In genomic region chr7:27506765-27507370, GRCm38 (mm10) we compare ENCODE assay signal across 8 mouse cellular contexts. TPM values are rescaled to one million over a fixed set of nuclear protein-coding genes. Genes with fewer than 3 reads are reported as not detected.
DNase-seq lines count a peak whose midpoint lies in the region; ATAC-seq and TF ChIP-seq lines count a peak whose summit lies in the region.

No protein-coding gene starts in this region.

- H3K9me3 ChIP-seq in lung, embryonic 15.5 days, result no peaks in the 10 kb centered on the region
- no peaks in the 10 kb centered on the region for H3K9me3 ChIP-seq in forebrain, embryonic 15.5 days
- H3K9me3 ChIP-seq in liver, embryonic 15.5 days (replicated peaks), result no peaks in the 10 kb centered on the region
- no peaks in the 10 kb centered on the region for H3K9me3 ChIP-seq in stomach, postnatal 0 days (ENCODE audit: control insufficient read depth, low read length)

- H3K27ac ChIP-seq in lung, embryonic 15.5 days, result peak overlapping the region; percentile 100
- H3K27ac ChIP-seq in forebrain, embryonic 15.5 days (replicated peaks), result peak overlapping the region; percentile 95; the same call in 1 of the 2 replicates
- peak overlapping the region; percentile 100 for H3K27ac ChIP-seq in liver, embryonic 15.5 days (replicated peaks)
- H3K27ac ChIP-seq in stomach, postnatal 0 days (replicated peaks), result peak overlapping the region; percentile 97

- peak overlapping the region; percentile 56 for H3K4me3 ChIP-seq in lung, embryonic 15.5 days
- H3K4me3 ChIP-seq in lung, adult 2 months (replicated peaks; ENCODE audit: extremely low read depth, low read depth, low read length), result no peak overlapping the region
- H3K4me3 ChIP-seq in forebrain, embryonic 15.5 days, result peak overlapping the region; percentile 65
- H3K4me3 ChIP-seq in liver, embryonic 15.5 days (replicated peaks), result peak overlapping the region; percentile 76
- peak overlapping the region; percentile 49 for H3K4me3 ChIP-seq in stomach, postnatal 0 days (ENCODE audit: low read depth, low read length)

- DNase-seq in lung, adult 2 months, result no peak
- no peak for DNase-seq in stomach, postnatal 0 days (ENCODE audit: low spot score)
- no peak for DNase-seq in urinary bladder, adult 18-20 months (ENCODE audit: low spot score in 2 of 2)
- no peak for DNase-seq in left cerebral cortex, postnatal 14 days (ENCODE audit: low spot score in 2 of 2)
- no peak for DNase-seq in spleen, adult 12 weeks (ENCODE audit: low spot score)

- intact Hi-C loops in left cerebral cortex, postnatal 14 days (cut with DNase I), result loop anchor here (10.0 kb wide), 1 partner anchor 172 kb away; the partner anchor contains the start of gene Ltbp4

- H3K4me1 ChIP-seq in lung, embryonic 15.5 days, result peaks cover 17% of the 10 kb centered on the region
- H3K4me1 ChIP-seq in lung, adult 2 months (ENCODE audit: control insufficient read depth, insufficient read depth, low read length), result no peaks in the 10 kb centered on the region
- H3K4me1 ChIP-seq in forebrain, embryonic 15.5 days, result peaks cover 12% of the 10 kb centered on the region
- peaks cover 34% of the 10 kb centered on the region for H3K4me1 ChIP-seq in liver, embryonic 15.5 days (replicated peaks)
- H3K4me1 ChIP-seq in stomach, postnatal 0 days (replicated peaks; ENCODE audit: control insufficient read depth, insufficient read depth), result peaks cover 5% of the 10 kb centered on the region

- no peak for TF ChIP-seq CTCF in lung, adult 2 months (IDR thresholded peaks at IDR 0.05; ENCODE audit: insufficient read depth, low read length)
- no peak for TF ChIP-seq CTCF in stomach, postnatal 0 days (IDR thresholded peaks at IDR 0.05; ENCODE audit: low read depth)

- 31% methylated on average over 9 of the region's 9 CpGs for WGBS in lung, embryonic 15.5 days
- 25% methylated on average over 9 of the region's 9 CpGs for WGBS in lung, adult 2 months
- 45% methylated on average over 9 of the region's 9 CpGs for WGBS in forebrain, embryonic 15.5 days
- 36% methylated on average over 9 of the region's 9 CpGs for WGBS in liver, embryonic 15.5 days (ENCODE audit: insufficient replicate concordance)
- WGBS in stomach, postnatal 0 days, result 25% methylated on average over 9 of the region's 9 CpGs

- no peak for TF ChIP-seq EP300 in stomach, postnatal 0 days (optimal IDR thresholded peaks at IDR 0.05)

- no peaks in the 10 kb centered on the region for H3K36me3 ChIP-seq in lung, embryonic 15.5 days
- no peaks in the 10 kb centered on the region for H3K36me3 ChIP-seq in forebrain, embryonic 15.5 days
- H3K36me3 ChIP-seq in liver, embryonic 15.5 days (replicated peaks), result no peaks in the 10 kb centered on the region
- H3K36me3 ChIP-seq in stomach, postnatal 0 days (ENCODE audit: control insufficient read depth, insufficient read depth, low read length), result no peaks in the 10 kb centered on the region

- peak overlapping the region; percentile 60; the same call in 1 of the 2 replicates for H3K9ac ChIP-seq in lung, embryonic 15.5 days
- H3K9ac ChIP-seq in forebrain, embryonic 15.5 days (replicated peaks), result no peak overlapping the region
- peak overlapping the region; percentile 80 for H3K9ac ChIP-seq in liver, embryonic 15.5 days
- peak overlapping the region; percentile 13; the same call in 1 of the 2 replicates for H3K9ac ChIP-seq in stomach, postnatal 0 days (ENCODE audit: low read length)

- TF ChIP-seq POLR2A in lung, adult 2 months (IDR thresholded peaks at IDR 0.05; ENCODE audit: borderline replicate concordance, extremely low read depth, low read depth, low read length), result no peak

- no peaks in the 10 kb centered on the region for H3K27me3 ChIP-seq in lung, embryonic 15.5 days
- no peaks in the 10 kb centered on the region for H3K27me3 ChIP-seq in forebrain, embryonic 15.5 days
- no peaks in the 10 kb centered on the region for H3K27me3 ChIP-seq in liver, embryonic 15.5 days
- H3K27me3 ChIP-seq in stomach, postnatal 0 days (ENCODE audit: control insufficient read depth, insufficient read depth, low read length), result no peaks in the 10 kb centered on the region

- no peak for ATAC-seq in lung, embryonic 15.5 days (ENCODE audit: borderline replicate concordance, extremely low read depth, low FRiP score, low TSS enrichment)
- ATAC-seq in forebrain, embryonic 15.5 days (replicated peaks), result no peak
- ATAC-seq in liver, embryonic 15.5 days (ENCODE audit: insufficient read depth), result no peak
- no peak for ATAC-seq in stomach, postnatal 0 days (ENCODE audit: low FRiP score, low TSS enrichment)

- H3K4me2 ChIP-seq in lung, embryonic 15.5 days, result peak overlapping the region; percentile 67
- H3K4me2 ChIP-seq in forebrain, embryonic 15.5 days (replicated peaks), result peak overlapping the region; percentile 67
- peak overlapping the region; percentile 96 for H3K4me2 ChIP-seq in liver, embryonic 15.5 days
- peak overlapping the region; percentile 59 for H3K4me2 ChIP-seq in stomach, postnatal 0 days (replicated peaks; ENCODE audit: low read depth)

RNA-seq across cellular contexts. Expression of gene Prx, which starts 7.7 kb away (rescaled TPM):
- polyA plus RNA-seq in lung, embryonic 15.5 days (2015; fragmentation: Nextera tagmentation; extraction: Ambion mirVana), result 7.2 and 8.7 TPM in 2 replicates
- 62.0 and 67.4 TPM in 2 replicates for polyA plus RNA-seq in lung, adult 2 months (2012; rRNA removed)
- 1.1 and 1.3 TPM in 2 replicates for polyA plus RNA-seq in forebrain, embryonic 15.5 days (2015; fragmentation: Nextera tagmentation; extraction: Ambion mirVana)
- 0.67 and 0.75 TPM in 2 replicates for polyA plus RNA-seq in liver, embryonic 15.5 days (2015; fragmentation: Nextera tagmentation; extraction: Ambion mirVana)
- 2.1 and 2.2 TPM in 2 replicates for polyA plus RNA-seq in stomach, postnatal 0 days (2015; fragmentation: Nextera tagmentation; extraction: Ambion mirVana)
- under 1 TPM; 0.57 to 0.66 TPM for total RNA-seq in left cerebral cortex, postnatal 14 days (2021)

RNA-seq across cellular contexts. Expression of gene Hipk4, which starts 16.2 kb away (rescaled TPM):
- 0.87 and 0.92 TPM in 2 replicates for polyA plus RNA-seq in lung, embryonic 15.5 days (2015; fragmentation: Nextera tagmentation; extraction: Ambion mirVana)
- polyA plus RNA-seq in lung, adult 2 months (2012; rRNA removed), result 1.3 and 1.8 TPM in 2 replicates
- polyA plus RNA-seq in forebrain, embryonic 15.5 days (2015; fragmentation: Nextera tagmentation; extraction: Ambion mirVana), result 0.42 and 0.43 TPM in 2 replicates
- polyA plus RNA-seq in liver, embryonic 15.5 days (2015; fragmentation: Nextera tagmentation; extraction: Ambion mirVana), result 0.10 and 0.16 TPM in 2 replicates
- 0.23 and 0.39 TPM in 2 replicates for polyA plus RNA-seq in stomach, postnatal 0 days (2015; fragmentation: Nextera tagmentation; extraction: Ambion mirVana)
- not detected for total RNA-seq in left cerebral cortex, postnatal 14 days (2021)

RNA-seq across cellular contexts. Expression of gene Sertad1, which starts 20.2 kb away (rescaled TPM):
- 48.5 and 49.6 TPM in 2 replicates for polyA plus RNA-seq in lung, embryonic 15.5 days (2015; fragmentation: Nextera tagmentation; extraction: Ambion mirVana)
- polyA plus RNA-seq in lung, adult 2 months (2012; rRNA removed), result 50.7 and 56.1 TPM in 2 replicates
- 6.4 and 8.3 TPM in 2 replicates for polyA plus RNA-seq in forebrain, embryonic 15.5 days (2015; fragmentation: Nextera tagmentation; extraction: Ambion mirVana)
- 28.2 and 29.6 TPM in 2 replicates for polyA plus RNA-seq in liver, embryonic 15.5 days (2015; fragmentation: Nextera tagmentation; extraction: Ambion mirVana)
- polyA plus RNA-seq in stomach, postnatal 0 days (2015; fragmentation: Nextera tagmentation; extraction: Ambion mirVana), result 50.0 and 53.0 TPM in 2 replicates
- 10 to 100 TPM in 1 of 2 experiments, 1 to 10 TPM in 1; 8.7 to 12.9 TPM for total RNA-seq in left cerebral cortex, postnatal 14 days (2021)

RNA-seq across cellular contexts. Expression of gene Sertad3, which starts 33.3 kb away (rescaled TPM):
- polyA plus RNA-seq in lung, embryonic 15.5 days (2015; fragmentation: Nextera tagmentation; extraction: Ambion mirVana), result 28.6 and 31.1 TPM in 2 replicates
- 10.2 and 10.5 TPM in 2 replicates for polyA plus RNA-seq in lung, adult 2 months (2012; rRNA removed)
- polyA plus RNA-seq in forebrain, embryonic 15.5 days (2015; fragmentation: Nextera tagmentation; extraction: Ambion mirVana), result 13.8 and 14.3 TPM in 2 replicates
- 35.6 and 38.9 TPM in 2 replicates for polyA plus RNA-seq in liver, embryonic 15.5 days (2015; fragmentation: Nextera tagmentation; extraction: Ambion mirVana)
- 23.9 and 25.2 TPM in 2 replicates for polyA plus RNA-seq in stomach, postnatal 0 days (2015; fragmentation: Nextera tagmentation; extraction: Ambion mirVana)
- total RNA-seq in left cerebral cortex, postnatal 14 days (2021), result 1 to 10 TPM; 3.0 to 3.1 TPM

RNA-seq across cellular contexts. Expression of gene Pld3, which starts 46.1 kb away (rescaled TPM):
- polyA plus RNA-seq in lung, embryonic 15.5 days (2015; fragmentation: Nextera tagmentation; extraction: Ambion mirVana), result 74.8 and 78.3 TPM in 2 replicates
- 180 and 201 TPM in 2 replicates for polyA plus RNA-seq in lung, adult 2 months (2012; rRNA removed)
- 95.7 and 106 TPM in 2 replicates for polyA plus RNA-seq in forebrain, embryonic 15.5 days (2015; fragmentation: Nextera tagmentation; extraction: Ambion mirVana)
- polyA plus RNA-seq in liver, embryonic 15.5 days (2015; fragmentation: Nextera tagmentation; extraction: Ambion mirVana), result 76.3 and 93.4 TPM in 2 replicates
- 117 and 128 TPM in 2 replicates for polyA plus RNA-seq in stomach, postnatal 0 days (2015; fragmentation: Nextera tagmentation; extraction: Ambion mirVana)
- 100 to 1,000 TPM; 805 to 820 TPM for total RNA-seq in left cerebral cortex, postnatal 14 days (2021)
